Mouse (Mus musculus) heart, postnatal 0 days (tissue): ENCODE measurements around the gene Zfp60.

Experiments used
- CTCF ChIP-seq: IDR thresholded peaks from 2 replicates; pipeline ENCODE4 v1.5.1; 2016; ENCODE audit warnings: antibody characterized with exemption, control low read depth, low read depth
- EP300 ChIP-seq: IDR thresholded peaks from 2 replicates; pipeline ENCODE4 v1.6.1; 2016; ENCODE audit warnings: antibody characterized with exemption, low read depth

GRCm38 (mm10) chr7:27685220-27685619 is 46.0 kb upstream of the Zfp60 start:
- TF ChIP-seq EP300, result no peak
- no peak for TF ChIP-seq CTCF
